Mouse (Mus musculus) layer of hippocampus, postnatal 14 days (tissue): Measurements from ENCODE around the gene AC124108.1. TPM values are rescaled to one million over a fixed set of nuclear protein-coding genes. Genes with fewer than 3 reads are reported as not detected.

Experiments used
- DNase-seq, 2 experiments: peaks; one replicate each; pipeline ENCODE4 v3.0.0; 2021 to 2022; ENCODE audit warnings: low spot score in 2 of 2, mixed read lengths in 1 of 2
- total RNA-seq, 2 experiments: library from RNA; stranded (reverse); gene quantifications; 2 replicates each; pipeline ENCODE4 v1.2.3; 2021

The AC124108.1 gene
- total RNA-seq, 2 experiments from 2014 or later = 0.91 to 0.97 TPM

- peak in 1 of 2 experiments; percentile 78 for DNase-seq
Measured at GRCm38 (mm10) chr1:132200562-132201510, 9.6 kb downstream of the AC124108.1 start.

GRCm38 (mm10) chr1:132201511-132201860 is 10.2 kb downstream of the AC124108.1 start:
- DNase-seq = no peak

DNA sequence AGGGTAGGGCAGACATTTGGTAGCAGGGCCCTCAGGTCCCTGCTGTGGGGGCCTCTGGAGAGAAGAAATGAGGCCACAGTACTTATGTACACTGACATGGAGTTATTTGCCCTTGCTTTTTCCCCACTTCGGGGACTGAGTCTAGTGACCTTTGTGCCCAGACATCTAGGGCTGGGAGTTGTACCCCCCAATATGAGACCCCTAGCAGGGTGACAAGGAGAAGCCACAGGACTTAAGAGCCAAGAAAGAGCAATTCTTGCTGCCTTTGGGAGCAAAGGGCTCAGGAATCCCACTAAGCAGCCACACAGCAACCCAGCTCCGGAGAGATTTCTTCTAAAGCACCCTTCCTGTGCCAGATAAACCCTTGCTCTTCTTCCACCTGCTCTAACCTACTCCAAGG is 10.7 kb downstream of the AC124108.1 start:
- no peak for DNase-seq

- DNase-seq = no peak
Measured at GRCm38 (mm10) chr1:132202771-132203170, 11.5 kb downstream of the AC124108.1 start.

GRCm38 (mm10) chr1:132205958-132206357 is 14.7 kb downstream of the AC124108.1 start:
- DNase-seq = no peak

- no peak for DNase-seq
Measured at GRCm38 (mm10) chr1:132206828-132207227, 15.6 kb downstream of the AC124108.1 start.

- no peak for DNase-seq
Measured at GRCm38 (mm10) chr1:132208154-132208553, 16.9 kb downstream of the AC124108.1 start.

GRCm38 (mm10) chr1:132209400-132209799 is 18.1 kb downstream of the AC124108.1 start:
- DNase-seq = no peak

GRCm38 (mm10) chr1:132210922-132211321 is 19.7 kb downstream of the AC124108.1 start:
- DNase-seq = no peak

GRCm38 (mm10) chr1:132211672-132212071 is 20.4 kb downstream of the AC124108.1 start:
- no peak for DNase-seq

DNA sequence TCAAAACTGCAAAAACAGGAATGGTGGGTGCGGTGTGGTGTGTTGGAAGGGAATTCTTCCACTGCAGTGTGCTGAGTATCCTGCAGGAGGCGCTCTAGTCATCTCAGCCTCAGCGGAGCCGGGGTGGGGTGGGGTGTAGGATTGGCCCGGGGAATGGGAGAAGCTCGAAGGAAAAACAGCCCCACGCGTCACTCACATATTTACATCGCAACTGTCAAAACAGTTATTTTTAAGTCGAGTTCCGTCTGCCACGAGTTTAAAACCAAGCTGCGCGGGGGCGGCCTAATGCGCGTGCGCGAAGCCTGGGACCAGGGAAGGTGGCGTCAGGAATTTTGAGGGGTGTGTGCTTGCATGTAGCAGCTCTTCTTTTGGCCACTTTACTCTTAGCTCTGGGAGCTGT is 21.0 kb downstream of the AC124108.1 start:
- peak; percentile 83 to 92 for DNase-seq

GRCm38 (mm10) chr1:132213076-132213475 is 21.8 kb downstream of the AC124108.1 start:
- no peak for DNase-seq

DNA sequence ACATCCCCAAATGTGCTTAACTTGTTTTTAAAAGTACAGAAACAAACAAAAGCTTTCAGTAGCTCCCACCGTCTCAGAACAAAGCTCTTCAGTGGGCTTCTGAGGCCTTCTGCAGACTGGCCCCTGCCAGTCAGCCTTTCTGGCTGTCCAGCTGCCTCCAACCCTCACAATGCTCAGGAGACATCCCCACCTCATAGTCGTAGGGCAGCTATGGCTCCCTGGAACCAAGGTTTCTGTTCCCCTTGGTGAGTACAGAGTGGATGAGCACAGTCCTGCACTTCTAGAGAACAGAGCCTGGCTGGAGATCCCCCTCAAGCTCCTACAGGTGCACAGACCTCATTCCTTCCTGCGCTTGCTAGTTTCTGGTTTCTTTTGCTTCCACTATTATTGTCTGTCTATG is 25.0 kb downstream of the AC124108.1 start:
- DNase-seq = no peak

DNA sequence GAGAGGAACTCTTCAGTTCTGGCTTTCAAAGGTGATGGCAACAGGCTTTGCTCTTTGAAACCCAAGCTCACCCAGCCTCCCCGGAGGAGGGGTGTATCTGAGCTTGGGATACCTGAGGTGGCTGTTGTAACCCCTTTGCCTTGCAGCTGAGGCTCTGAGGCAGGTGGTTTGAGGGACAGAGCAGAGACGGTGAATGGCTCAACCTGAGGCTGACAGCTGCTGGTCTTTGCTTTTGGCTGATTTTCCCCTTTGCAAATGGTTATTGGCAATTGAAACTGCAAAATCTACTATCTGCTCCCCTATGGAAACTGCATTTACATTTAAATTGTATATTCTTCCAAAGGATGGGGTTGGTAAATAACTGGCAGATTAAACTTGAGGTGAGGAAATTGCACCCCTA is 30.4 kb downstream of the AC124108.1 start:
- DNase-seq = no peak

- peak in 1 of 2 experiments; percentile 60 for DNase-seq
Measured at GRCm38 (mm10) chr1:132222166-132222565, 30.9 kb downstream of the AC124108.1 start.

DNA sequence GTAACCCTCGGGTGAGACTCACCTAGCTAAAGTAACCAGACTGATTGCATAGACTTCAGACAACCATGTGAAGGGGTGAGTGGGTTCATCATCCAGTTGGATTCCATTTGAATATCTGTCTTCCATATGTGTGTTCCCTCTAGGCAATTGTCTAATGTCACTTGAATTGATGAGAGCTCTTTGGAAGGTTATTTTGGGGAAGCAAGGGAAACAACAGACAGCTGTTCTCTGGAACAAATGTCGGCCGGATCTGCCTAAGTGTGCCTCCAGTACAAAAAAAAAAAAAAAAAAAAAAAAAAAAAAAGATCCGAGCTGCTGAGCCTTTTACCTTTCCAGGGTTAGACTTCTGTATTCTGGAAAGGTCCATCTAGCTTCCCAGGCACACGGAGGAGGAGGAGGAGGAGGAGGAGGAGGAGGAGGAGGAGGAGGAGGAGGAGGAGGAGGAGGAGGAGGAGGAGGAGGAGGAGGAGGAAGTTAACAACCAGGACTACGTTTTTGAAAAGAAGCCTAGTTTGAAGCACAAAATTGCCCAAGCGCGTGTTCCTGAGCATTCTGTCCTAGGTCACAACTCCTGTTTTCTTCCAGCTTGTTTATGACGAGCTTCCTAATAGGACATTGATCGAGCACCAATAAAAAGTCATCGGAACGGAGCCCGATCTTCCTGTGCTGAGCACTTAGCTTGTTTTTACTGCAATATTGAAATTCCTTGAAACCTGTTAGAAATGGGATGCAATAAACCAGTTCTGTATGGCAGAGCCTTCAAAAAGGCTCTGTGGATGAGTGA is 35.2 kb downstream of the AC124108.1 start:
- peak in 1 of 2 experiments; percentile 31 for DNase-seq

DNA sequence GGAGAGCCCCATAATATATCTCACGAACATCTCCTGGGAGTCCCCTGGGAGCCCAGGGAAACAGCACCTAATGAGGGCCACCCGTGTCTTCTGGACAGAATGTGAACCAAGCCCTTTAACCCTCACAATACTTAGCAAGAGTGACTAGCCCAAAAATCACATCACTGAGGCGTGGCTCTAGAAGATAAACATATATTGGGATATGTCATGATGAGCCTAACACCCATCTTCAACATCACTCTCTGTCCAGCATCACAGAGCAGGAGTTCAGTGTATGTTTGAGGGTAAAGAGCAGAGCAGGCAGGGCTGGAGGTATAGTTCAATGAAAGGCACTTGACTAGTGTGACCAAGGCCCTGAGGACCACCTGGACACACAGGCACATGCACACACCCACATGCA is 38.4 kb downstream of the AC124108.1 start, which contains the start of gene Gm10188:
Gene Gm10188, minus strand, starts transcription at position 101 of the 400 bp plus-strand sequence.
- no peak for DNase-seq

GRCm38 (mm10) chr1:132231470-132232274 is 40.4 kb downstream of the AC124108.1 start:
- DNase-seq = no peak

- DNase-seq = no peak
Measured at GRCm38 (mm10) chr1:132233566-132233965, 42.3 kb downstream of the AC124108.1 start.

- DNase-seq = no peak
Measured at GRCm38 (mm10) chr1:132234757-132235273, 43.6 kb downstream of the AC124108.1 start.
